Mouse (Mus musculus) hindbrain, embryonic 14.5 days (tissue): ENCODE measurements around the gene Ncam1. TPM values are rescaled to one million over a fixed set of nuclear protein-coding genes. Genes with fewer than 3 reads are reported as not detected.

ENCODE experiments used
- ATAC-seq: fragments of 200-750 bp; cut with Nextera tagmentation; 2 replicates; pipeline ENCODE4 v1.8.0; 2017; ENCODE audit warnings: moderate number of reproducible peaks, mild to moderate bottlenecking, moderate TSS enrichment, moderate library complexity; ENCODE audit not compliant: low FRiP score
- DNase-seq: peaks from one replicate; pipeline ENCODE4 v3.0.0-alpha.2; 2015; ENCODE audit warnings: low spot score
- H3K27ac ChIP-seq: fragments of 300-500 bp; sonication (generic); 2 replicates; pipeline ENCODE4 v1.5.1; 2014; ENCODE audit warnings: mild to moderate bottlenecking, moderate library complexity
- H3K27me3 ChIP-seq: fragments of 300-500 bp; sonication (generic); 2 replicates; pipeline ENCODE4 v1.6.1; 2014; ENCODE audit warnings: mild to moderate bottlenecking, low read length, mixed read lengths; ENCODE audit not compliant: control insufficient read depth, insufficient read depth
- H3K36me3 ChIP-seq: fragments of 300-500 bp; sonication (generic); replicated peaks from 2 replicates; pipeline ENCODE4 v1.6.1; 2014; ENCODE audit not compliant: control insufficient read depth, insufficient read depth
- H3K4me1 ChIP-seq: fragments of 300-500 bp; sonication (generic); replicated peaks from 2 replicates; pipeline ENCODE4 v1.6.1; 2014; ENCODE audit warnings: antibody characterized with exemption, low read length, mixed read lengths; ENCODE audit not compliant: control insufficient read depth, insufficient read depth
- H3K4me2 ChIP-seq: fragments of 300-500 bp; sonication (generic); replicated peaks from 2 replicates; pipeline ENCODE4 v1.6.1; 2014; ENCODE audit warnings: mild to moderate bottlenecking, moderate library complexity
- H3K4me3 ChIP-seq: fragments of 300-500 bp; sonication (generic); replicated peaks from 2 replicates; pipeline ENCODE4 v1.5.1; 2014; ENCODE audit warnings: mild to moderate bottlenecking, low read length
- H3K9ac ChIP-seq: fragments of 300-500 bp; sonication (generic); 2 replicates; pipeline ENCODE4 v1.6.1; 2014
- H3K9me3 ChIP-seq: fragments of 300-500 bp; sonication (generic); 2 replicates; pipeline ENCODE4 v1.6.1; 2016; ENCODE audit warnings: low read length; ENCODE audit not compliant: control insufficient read depth
- WGBS: fragments of 180-500 bp; shearing (Covaris S2); extraction: QIAGEN DNeasy Blood & Tissue Kit; methylation state at CpG from one replicate; pipeline ENCODE4 v1.1.7; 2014; 5-methylcytosine and 5-hydroxymethylcytosine counted together
- polyA plus RNA-seq: library from polyadenylated mRNA; unstranded; fragments of >200 nt; fragmentation: Nextera tagmentation; extraction: Ambion mirVana; gene quantifications from 2 replicates; pipeline ENCODE4 v1.2.1, GENCODE M21; 2014

The Ncam1 gene
- 349 and 373 TPM in 2 replicates for polyA plus RNA-seq

- H3K27ac ChIP-seq = peak within 1 kb of the TSS; percentile 99
- peaks cover 27% of the 10 kb centered on the region for H3K4me1 ChIP-seq
- peak within 1 kb of the TSS; percentile 99 for H3K4me3 ChIP-seq
- H3K4me2 ChIP-seq = peak within 1 kb of the TSS; percentile 79
- no peaks in the 10 kb centered on the region for H3K36me3 ChIP-seq
- ATAC-seq (peak; percentile 86), DNase-seq (peak; percentile 99)
- no peaks in the 10 kb centered on the region for H3K9me3 ChIP-seq
- H3K9ac ChIP-seq = peak within 1 kb of the TSS; percentile 100
- WGBS = 0% methylated on average over 23 of the region's 23 CpGs
- no peaks in the 10 kb centered on the region for H3K27me3 ChIP-seq
Measured at GRCm38 (mm10) chr9:49798806-49799205, at the start of gene Ncam1. Ncam1 (minus strand) TSS chr9:49798925.

GRCm38 (mm10) chr9:49834013-49834412 lies 35.3 kb upstream of the Ncam1 start:
- H3K27me3 ChIP-seq = no peaks in the 10 kb centered on the region
- H3K36me3 ChIP-seq = no peaks in the 10 kb centered on the region
- H3K4me2 ChIP-seq = no peak overlapping the region
- H3K9ac ChIP-seq = no peak overlapping the region
- no peaks in the 10 kb centered on the region for H3K4me1 ChIP-seq
- H3K27ac ChIP-seq = no peak overlapping the region
- H3K9me3 ChIP-seq = no peaks in the 10 kb centered on the region
- no peak overlapping the region for H3K4me3 ChIP-seq
- DNase-seq (no peak), ATAC-seq (no peak)
- 100% methylated on average over 1 of the region's 1 CpGs for WGBS

DNA sequence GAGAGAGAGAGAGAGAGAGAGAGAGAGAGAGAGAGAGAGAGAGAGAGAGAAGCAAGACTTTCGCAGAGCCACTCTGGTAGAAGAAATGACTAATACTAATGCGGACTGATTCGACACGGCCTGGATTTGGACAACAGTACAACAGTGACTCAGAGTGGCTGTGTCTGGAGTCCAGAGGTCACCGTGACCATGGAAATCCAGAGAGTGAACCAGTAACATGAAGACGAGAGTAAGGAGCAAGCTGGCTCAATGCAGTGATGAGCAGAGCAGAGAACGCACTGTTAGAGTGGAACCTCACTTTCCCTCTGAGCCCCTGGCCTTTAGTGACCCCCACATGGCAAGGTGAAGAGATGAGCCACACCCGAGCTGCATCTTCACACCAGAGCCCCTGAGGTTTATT lies 28.9 kb upstream of the Ncam1 start:
- ATAC-seq = no peak
- Histone ChIP-seq H3K9me3 (no peaks in the 10 kb centered on the region), H3K4me3 (no peak overlapping the region), H3K4me2 (no peak overlapping the region), H3K27me3 (no peaks in the 10 kb centered on the region), H3K36me3 (no peaks in the 10 kb centered on the region), H3K9ac (no peak overlapping the region), H3K27ac (no peak overlapping the region), H3K4me1 (no peaks in the 10 kb centered on the region)
- 93% methylated on average over 8 of the region's 8 CpGs for WGBS
- DNase-seq = no peak

GRCm38 (mm10) chr9:49816115-49816650 lies 17.5 kb upstream of the Ncam1 start:
- no peak for DNase-seq
- WGBS = 76% methylated on average over 10 of the region's 10 CpGs
- ATAC-seq = no peak

GRCm38 (mm10) chr9:49814442-49814841 lies 15.7 kb upstream of the Ncam1 start:
- Histone ChIP-seq H3K36me3 (no peaks in the 10 kb centered on the region), H3K9ac (no peak overlapping the region), H3K4me2 (no peak overlapping the region), H3K4me1 (no peaks in the 10 kb centered on the region), H3K9me3 (no peaks in the 10 kb centered on the region), H3K27ac (no peak overlapping the region), H3K4me3 (no peak overlapping the region), H3K27me3 (no peaks in the 10 kb centered on the region)
- WGBS = 89% methylated on average over 2 of the region's 2 CpGs
- ATAC-seq = no peak
- no peak for DNase-seq

More at GRCm38 (mm10) chr9:49816115-49816650, 17.5 kb upstream of the Ncam1 start:
- Histone ChIP-seq H3K9ac (no peak overlapping the region), H3K4me1 (no peaks in the 10 kb centered on the region), H3K27ac (no peak overlapping the region), H3K27me3 (no peaks in the 10 kb centered on the region), H3K4me2 (no peak overlapping the region), H3K4me3 (no peak overlapping the region), H3K36me3 (no peaks in the 10 kb centered on the region), H3K9me3 (no peaks in the 10 kb centered on the region)

- no peak overlapping the region for H3K4me3 ChIP-seq
- H3K9ac ChIP-seq = no peak overlapping the region
- H3K27ac ChIP-seq = no peak overlapping the region
- no peaks in the 10 kb centered on the region for H3K27me3 ChIP-seq
- WGBS = 71% methylated on average over 3 of the region's 3 CpGs
- ATAC-seq (no peak), DNase-seq (no peak)
- H3K9me3 ChIP-seq = no peaks in the 10 kb centered on the region
- H3K36me3 ChIP-seq = no peaks in the 10 kb centered on the region
- no peak overlapping the region for H3K4me2 ChIP-seq
- peaks cover 4% of the 10 kb centered on the region; the same call in 1 of the 2 replicates for H3K4me1 ChIP-seq
Measured at GRCm38 (mm10) chr9:49803222-49803621, 4.5 kb upstream of the Ncam1 start.

DNA sequence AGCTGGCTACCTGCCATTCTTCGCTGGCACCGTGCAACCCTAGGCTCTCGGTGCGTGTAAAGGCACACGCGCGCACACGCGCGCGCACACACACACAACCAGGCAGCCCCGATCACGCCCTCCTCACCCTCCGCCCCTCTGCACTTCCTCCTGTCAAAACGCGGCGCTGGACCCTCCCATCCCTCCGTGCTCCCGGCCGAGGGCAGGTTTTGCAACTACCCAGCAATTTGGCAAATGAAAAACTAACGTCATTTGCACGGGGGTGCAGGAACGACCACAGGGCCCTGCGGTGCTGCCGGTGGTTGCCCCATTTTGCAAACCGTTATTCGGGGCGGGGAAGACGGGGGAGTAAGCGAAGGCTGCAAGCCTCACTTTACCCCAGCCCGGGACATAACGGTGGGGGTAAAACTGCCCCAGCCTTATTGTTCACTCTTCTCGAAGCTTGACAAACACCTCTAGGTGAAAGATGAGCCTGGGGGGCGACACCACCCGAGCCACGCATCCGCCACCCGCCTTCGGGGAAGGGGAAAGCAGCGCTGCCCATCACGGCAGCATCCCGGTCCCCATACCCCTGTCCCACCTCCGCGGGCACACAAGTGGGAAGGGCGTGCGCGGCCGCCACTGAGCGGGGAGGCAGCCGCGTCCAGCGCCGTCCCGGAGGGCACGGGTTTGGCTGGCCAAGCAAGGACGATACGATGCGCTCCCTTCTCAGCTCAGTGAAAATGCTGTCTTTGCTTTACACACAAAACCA lies 729 bp downstream of the Ncam1 start:
- peak; percentile 70 for ATAC-seq
- Histone ChIP-seq H3K4me1 (peaks cover 36% of the 10 kb centered on the region), H3K27ac (peak overlapping the region; percentile 99), H3K9me3 (no peaks in the 10 kb centered on the region), H3K27me3 (no peaks in the 10 kb centered on the region), H3K36me3 (no peaks in the 10 kb centered on the region), H3K4me2 (peak overlapping the region; percentile 79), H3K4me3 (peak overlapping the region; percentile 99), H3K9ac (peak overlapping the region; percentile 100)
- DNase-seq = peak; percentile 78
- WGBS = under 1% methylated on average over 58 of the region's 58 CpGs

DNA sequence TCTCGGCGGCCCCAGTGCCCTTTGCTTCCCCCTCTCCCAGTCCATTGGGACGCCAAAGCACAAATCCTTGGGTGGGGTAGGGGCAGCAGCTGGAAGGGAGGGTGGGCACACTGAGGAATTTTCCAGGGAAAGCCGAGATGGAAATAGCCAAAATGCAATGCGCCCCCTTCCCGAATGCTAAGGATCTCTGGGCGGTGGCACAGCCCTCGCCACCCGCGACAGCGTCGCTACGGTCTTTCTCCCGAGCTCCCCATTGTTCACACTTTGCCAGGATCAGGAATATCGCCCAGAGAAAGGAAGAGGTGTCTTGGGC lies 1.3 kb downstream of the Ncam1 start:
- Histone ChIP-seq H3K27me3 (no peaks in the 10 kb centered on the region), H3K4me2 (peak overlapping the region; percentile 79), H3K9ac (peak overlapping the region; percentile 100), H3K9me3 (no peaks in the 10 kb centered on the region), H3K27ac (peak overlapping the region; percentile 99), H3K4me3 (peak overlapping the region; percentile 99), H3K36me3 (peaks cover 4% of the 10 kb centered on the region), H3K4me1 (peaks cover 41% of the 10 kb centered on the region)
- WGBS = 1% methylated on average over 13 of the region's 15 CpGs
- DNase-seq = no peak
- ATAC-seq = no peak

- Histone ChIP-seq H3K9me3 (no peaks in the 10 kb centered on the region), H3K9ac (peak overlapping the region; percentile 100), H3K27me3 (no peaks in the 10 kb centered on the region), H3K4me1 (peaks cover 46% of the 10 kb centered on the region), H3K4me3 (peak overlapping the region; percentile 99), H3K27ac (peak overlapping the region; percentile 99), H3K36me3 (peaks cover 6% of the 10 kb centered on the region), H3K4me2 (peak overlapping the region; percentile 79)
- WGBS = under 1% methylated on average over 51 of the region's 52 CpGs
- DNase-seq = peak; percentile 66
- ATAC-seq = peak; percentile 75
Measured at GRCm38 (mm10) chr9:49796618-49797507, 1.9 kb downstream of the Ncam1 start.
